Mouse (Mus musculus) MEL (cell line): ENCODE measurements at regions not wholly inside any gene's neighbourhood (a gene's known extent, or its start where the extent isn't known, plus 50 kb on each side); places are given as distances from the start of the nearest gene placed in this dataset.

Experiments
- DNase-seq: peaks from one replicate; pipeline ENCODE4 v3.0.0; 2011; ENCODE audit warnings: low read depth, low spot score
- H3K27ac ChIP-seq: 2 replicates; pipeline ENCODE4 v1.5.1; 2012; ENCODE audit warnings: low read depth, mild to moderate bottlenecking, control low read depth, low read length, moderate library complexity; ENCODE audit not compliant: control insufficient read depth
- H3K27me3 ChIP-seq, 2 experiments: fragments of 150-350 bp in 1 of 2; sonication (generic) in 1 of 2; 2 replicates each; pipeline ENCODE4 v1.6.1; 2012; ENCODE audit warnings: low read length in 2 of 2, mild to moderate bottlenecking in 2 of 2, improper control_type of control experiment in 1 of 2, moderate library complexity in 1 of 2; ENCODE audit not compliant: insufficient read depth in 2 of 2, control insufficient read depth in 1 of 2
- H3K36me3 ChIP-seq, 2 experiments: 2 replicates each; pipeline ENCODE4 v1.6.1; 2012 to 2014; ENCODE audit warnings: low read length in 2 of 2, improper control_type of control experiment in 1 of 2, inconsistent platforms in 1 of 2, mild to moderate bottlenecking in 1 of 2; ENCODE audit not compliant: insufficient read depth in 2 of 2, control insufficient read depth in 1 of 2
- H3K4me1 ChIP-seq, 2 experiments: fragments of 150-350 bp in 1 of 2; sonication (generic) in 1 of 2; 2 replicates each; pipeline ENCODE4 v1.6.1; 2012; ENCODE audit warnings: low read length in 2 of 2, improper control_type of control experiment in 1 of 2, mild to moderate bottlenecking in 1 of 2; ENCODE audit not compliant: insufficient read depth in 2 of 2, control insufficient read depth in 1 of 2
- H3K4me3 ChIP-seq, 2 experiments: fragments of 150-350 bp in 1 of 2; sonication (generic) in 1 of 2; 2 replicates each; pipeline ENCODE4 v1.5.1; 2012; ENCODE audit warnings: low read depth in 2 of 2, low read length in 2 of 2, mild to moderate bottlenecking in 2 of 2, moderate library complexity in 2 of 2, control low read depth in 1 of 2, improper control_type of control experiment in 1 of 2; ENCODE audit not compliant: control insufficient read depth in 1 of 2, insufficient read depth in 1 of 2
- H3K79me2 ChIP-seq: 2 replicates; pipeline ENCODE4 v1.6.1; 2012; ENCODE audit warnings: mild to moderate bottlenecking, low read length, moderate library complexity; ENCODE audit not compliant: control insufficient read depth, poor library complexity, insufficient read depth
- H3K9ac ChIP-seq: 2 replicates; pipeline ENCODE4 v1.6.1; 2012; ENCODE audit warnings: low read depth, mild to moderate bottlenecking, control low read depth, low read length, moderate library complexity; ENCODE audit not compliant: control insufficient read depth, poor library complexity, severe bottlenecking
- H3K9me3 ChIP-seq: fragments of 150-350 bp; sonication (generic); replicated peaks from 2 replicates; pipeline ENCODE4 v1.6.1; 2012; ENCODE audit warnings: mild to moderate bottlenecking, low read length, improper control_type of control experiment, moderate library complexity; ENCODE audit not compliant: insufficient read depth
- CHD2 ChIP-seq: IDR thresholded peaks from 2 replicates; pipeline ENCODE4 v1.6.1; 2011; ENCODE audit warnings: low read length, improper control_type of control experiment
- ELF1 ChIP-seq: IDR thresholded peaks from 2 replicates; pipeline ENCODE4 v1.6.1; 2014; ENCODE audit warnings: low read depth, mild to moderate bottlenecking, inconsistent platforms, low read length, improper control_type of control experiment, moderate library complexity
- GABPA ChIP-seq: IDR thresholded peaks from 2 replicates; pipeline ENCODE4 v1.6.1; 2012; ENCODE audit warnings: low read depth, mild to moderate bottlenecking, inconsistent platforms, low read length, improper control_type of control experiment, moderate library complexity
- MYC ChIP-seq: IDR thresholded peaks from 2 replicates; pipeline ENCODE4 v1.6.1; 2011; ENCODE audit warnings: low read depth, mild to moderate bottlenecking, low read length, improper control_type of control experiment, moderate library complexity
- POLR2A ChIP-seq, 2 experiments: IDR thresholded peaks; 2 replicates each; pipeline ENCODE4 v1.6.1; 2011 to 2012; ENCODE audit warnings: low read length in 2 of 2, mild to moderate bottlenecking in 2 of 2, control low read depth in 1 of 2, improper control_type of control experiment in 1 of 2, low read depth in 1 of 2, moderate library complexity in 1 of 2; ENCODE audit not compliant: control insufficient read depth in 1 of 2, insufficient read depth in 1 of 2, poor library complexity in 1 of 2
- POLR2AphosphoS2 ChIP-seq: IDR thresholded peaks from 2 replicates; pipeline ENCODE4 v1.6.1; 2011; ENCODE audit warnings: low read length, improper control_type of control experiment
- POLR2AphosphoS5 ChIP-seq: IDR thresholded peaks from 2 replicates; pipeline ENCODE4 v1.6.1; 2012; ENCODE audit warnings: low read depth, borderline replicate concordance, mild to moderate bottlenecking, inconsistent platforms, low read length, moderate library complexity, mixed read lengths
- UBTF ChIP-seq: IDR thresholded peaks from 2 replicates; pipeline ENCODE4 v1.6.1; 2012; ENCODE audit warnings: low read depth, mild to moderate bottlenecking, inconsistent platforms, low read length, improper control_type of control experiment, moderate library complexity, borderline replicate concordance; ENCODE audit not compliant: insufficient read depth
- USF2 ChIP-seq, 2 experiments: IDR thresholded peaks; 2 replicates each; pipeline ENCODE4 v1.6.1; 2011 to 2012; ENCODE audit warnings: improper control_type of control experiment in 2 of 2, low read length in 2 of 2, borderline replicate concordance in 1 of 2, inconsistent platforms in 1 of 2, low read depth in 1 of 2, mild to moderate bottlenecking in 1 of 2; ENCODE audit not compliant: insufficient read depth in 1 of 2
- ZC3H11A ChIP-seq: IDR thresholded peaks from 2 replicates; pipeline ENCODE4 v1.6.1; 2012; ENCODE audit warnings: low read depth, mild to moderate bottlenecking, inconsistent platforms, low read length, improper control_type of control experiment
- ZMIZ1 ChIP-seq: IDR thresholded peaks from 2 replicates; pipeline ENCODE4 v1.6.1; 2012; ENCODE audit warnings: low read depth, mild to moderate bottlenecking, inconsistent platforms, low read length, improper control_type of control experiment, moderate library complexity
- ZNF384 ChIP-seq: IDR thresholded peaks from 2 replicates; pipeline ENCODE4 v1.6.1; 2012; ENCODE audit warnings: low read depth, mild to moderate bottlenecking, inconsistent platforms, low read length, improper control_type of control experiment

DNA sequence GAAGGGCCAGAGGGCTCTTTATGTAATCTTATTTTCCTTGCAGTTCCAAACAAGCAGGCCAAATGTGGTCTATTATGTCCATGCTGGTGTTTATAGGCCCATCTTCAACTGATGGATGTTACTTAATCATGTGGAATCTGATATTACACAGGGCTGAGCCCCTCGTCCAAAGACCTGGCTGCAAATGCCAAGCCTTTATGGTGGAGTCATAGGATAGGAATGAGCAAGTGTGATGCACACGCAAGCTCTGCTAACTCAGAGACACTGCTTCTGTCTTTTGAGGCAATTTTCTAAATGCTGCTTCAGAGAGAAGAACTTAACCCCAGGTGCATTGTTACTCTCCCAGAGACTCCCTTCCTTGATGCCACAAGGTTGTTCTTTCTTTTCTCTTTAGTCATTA is 212.1 kb upstream of the Jade1 start:
- Histone ChIP-seq H3K9me3 (no peaks in the 10 kb centered on the region), H3K36me3 (no peaks in the 10 kb centered on the region), H3K79me2 (no peaks in the 10 kb centered on the region), H3K27me3 (no peaks in the 10 kb centered on the region), H3K27ac (no peak overlapping the region), H3K4me1 (no peaks in the 10 kb centered on the region), H3K9ac (no peak overlapping the region), H3K4me3 (no peak overlapping the region)
- no peak for DNase-seq
- TF ChIP-seq ZNF384 (no peak), CHD2 (no peak), UBTF (no peak)

DNA sequence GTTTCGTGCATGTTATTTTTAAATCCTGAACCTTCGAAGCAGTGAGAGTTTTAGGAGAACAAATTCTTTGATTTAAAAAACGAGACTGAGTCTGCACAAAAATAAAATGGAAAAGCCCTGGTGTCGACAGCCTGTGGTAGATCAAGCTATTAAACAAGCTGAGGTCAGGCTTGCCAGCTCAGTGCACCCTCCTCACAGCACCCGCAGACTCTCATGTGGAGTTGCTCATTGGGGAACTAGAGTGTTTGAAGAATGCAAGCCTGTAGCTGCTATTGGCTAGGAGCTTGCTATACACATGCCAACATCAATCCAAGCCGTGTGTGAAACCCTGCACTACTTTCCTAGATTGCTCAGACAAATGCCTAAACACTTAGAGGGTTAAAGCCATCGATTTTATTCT is 223.1 kb upstream of the Jade1 start:
- Histone ChIP-seq H3K79me2 (no peaks in the 10 kb centered on the region), H3K27ac (no peak overlapping the region), H3K9me3 (no peaks in the 10 kb centered on the region), H3K4me1 (no peaks in the 10 kb centered on the region), H3K27me3 (no peaks in the 10 kb centered on the region), H3K9ac (no peak overlapping the region), H3K4me3 (no peak overlapping the region), H3K36me3 (no peaks in the 10 kb centered on the region)
- TF ChIP-seq POLR2AphosphoS5 (no peak), USF2 (IDR thresholded peaks at IDR 0.05; ENCODE audit: borderline replicate concordance in 1 of 2, insufficient read depth in 1 of 2, low read depth in 1 of 2, low read length in 2 of 2) (no peak), POLR2A (IDR thresholded peaks at IDR 0.05; ENCODE audit: control insufficient read depth in 1 of 2, insufficient read depth in 1 of 2, low read depth in 1 of 2, low read length in 2 of 2, poor library complexity in 1 of 2) (no peak), ZMIZ1 (no peak), GABPA (no peak), ELF1 (no peak), MYC (no peak), POLR2AphosphoS2 (no peak)
- no peak for DNase-seq

DNA sequence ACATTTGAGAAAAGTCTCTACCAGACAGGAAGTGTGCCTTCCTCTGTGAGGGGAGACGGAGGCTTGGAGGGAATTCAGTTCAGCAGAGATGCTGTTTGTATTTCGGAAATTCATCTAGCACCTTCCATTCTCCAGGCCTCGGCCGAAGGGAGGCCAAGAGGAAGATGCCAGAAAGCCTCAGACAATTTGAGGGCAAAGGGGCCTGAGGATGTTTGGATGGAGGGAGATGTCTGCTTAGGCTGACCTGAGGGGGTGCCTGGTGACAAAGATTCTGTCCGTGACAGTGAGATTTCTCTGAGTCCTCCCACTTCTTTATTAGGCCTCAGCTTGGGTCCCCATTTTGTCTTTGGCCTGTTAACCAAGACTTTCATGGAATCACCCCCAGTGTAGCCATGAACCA is 225.2 kb upstream of the Jade1 start:
- Histone ChIP-seq H3K4me3 (no peak overlapping the region), H3K9me3 (no peaks in the 10 kb centered on the region), H3K27ac (no peak overlapping the region), H3K4me1 (no peaks in the 10 kb centered on the region; a peak in 1 of 4 replicates), H3K27me3 (no peaks in the 10 kb centered on the region), H3K9ac (no peak overlapping the region), H3K36me3 (no peaks in the 10 kb centered on the region), H3K79me2 (no peaks in the 10 kb centered on the region)
- TF ChIP-seq ZC3H11A (no peak), POLR2A (IDR thresholded peaks at IDR 0.05; ENCODE audit: control insufficient read depth in 1 of 2, insufficient read depth in 1 of 2, low read depth in 1 of 2, low read length in 2 of 2, poor library complexity in 1 of 2) (no peak)
- DNase-seq, result no peak
